Mouse (Mus musculus): ENCODE measurements around the gene Sept1. TPM values are rescaled to one million over a fixed set of nuclear protein-coding genes. Genes with fewer than 3 reads are reported as not detected.
"Not testable (repeated sequence)": the region's sequence is repeated elsewhere in the genome, so short reads cannot be mapped to it uniquely, and the experiment has no call there.

The Sept1 gene
- polyA plus RNA-seq, 1 experiment from 2014 or later, result 12.3 TPM

- Histone ChIP-seq H3K27me3 (replicated peaks; ENCODE audit: control insufficient read depth, insufficient read depth, low read length) (no peaks in the 10 kb centered on the region), H3K4me1 (ENCODE audit: control insufficient read depth, insufficient read depth, low read depth, low read length) (peaks cover 17% of the 10 kb centered on the region), H3K27ac (ENCODE audit: low read depth, low read length) (no peak overlapping the region), H3K4me2 (ENCODE audit: low read length) (no peak overlapping the region), H3K9me3 (ENCODE audit: control insufficient read depth, low read length) (no peaks in the 10 kb centered on the region), H3K9ac (ENCODE audit: low read depth, low read length) (no peak overlapping the region), H3K4me3 (ENCODE audit: low read length) (no peak overlapping the region), H3K36me3 (ENCODE audit: control insufficient read depth, insufficient read depth, low read length) (peaks cover 31% of the 10 kb centered on the region)
- over 99% methylated on average over 5 of the region's 5 CpGs for WGBS
- no peak for ATAC-seq
Measured at GRCm38 (mm10) chr7:127192989-127193388, 39.9 kb downstream of the Sept1 start.

DNA sequence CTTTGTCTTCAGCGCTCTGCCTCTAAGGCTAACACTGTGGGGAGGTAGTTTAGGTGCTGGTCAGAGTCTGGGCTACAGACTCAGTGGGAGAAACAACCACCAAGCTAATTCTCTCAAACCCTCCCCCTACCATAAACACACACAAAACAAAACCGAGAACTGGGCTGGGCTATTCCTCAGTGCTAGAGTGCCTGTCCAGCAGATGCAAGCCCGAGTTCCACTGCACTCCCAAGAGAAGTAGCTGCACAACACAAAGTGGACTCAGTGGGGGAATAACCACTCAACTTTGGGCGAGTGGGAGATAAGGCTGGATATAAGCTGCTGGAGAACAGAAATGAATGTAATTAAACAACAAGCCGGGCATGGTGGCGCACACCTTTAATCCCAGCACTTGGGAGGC is 42.3 kb downstream of the Sept1 start:
- Histone ChIP-seq H3K36me3 (ENCODE audit: control insufficient read depth, insufficient read depth, low read length) (peaks cover 21% of the 10 kb centered on the region; the same call in 1 of the 2 replicates), H3K9ac (ENCODE audit: low read depth, low read length) (no peak overlapping the region), H3K4me1 (ENCODE audit: control insufficient read depth, insufficient read depth, low read depth, low read length) (peaks cover 12% of the 10 kb centered on the region), H3K27me3 (replicated peaks; ENCODE audit: control insufficient read depth, insufficient read depth, low read length) (no peaks in the 10 kb centered on the region), H3K27ac (ENCODE audit: low read depth, low read length) (no peak overlapping the region), H3K4me3 (ENCODE audit: low read length) (no peak overlapping the region), H3K4me2 (ENCODE audit: low read length) (no peak overlapping the region), H3K9me3 (ENCODE audit: control insufficient read depth, low read length) (no peaks in the 10 kb centered on the region)
- 93% methylated on average over 6 of the region's 6 CpGs for WGBS
- ATAC-seq, result no peak

DNA sequence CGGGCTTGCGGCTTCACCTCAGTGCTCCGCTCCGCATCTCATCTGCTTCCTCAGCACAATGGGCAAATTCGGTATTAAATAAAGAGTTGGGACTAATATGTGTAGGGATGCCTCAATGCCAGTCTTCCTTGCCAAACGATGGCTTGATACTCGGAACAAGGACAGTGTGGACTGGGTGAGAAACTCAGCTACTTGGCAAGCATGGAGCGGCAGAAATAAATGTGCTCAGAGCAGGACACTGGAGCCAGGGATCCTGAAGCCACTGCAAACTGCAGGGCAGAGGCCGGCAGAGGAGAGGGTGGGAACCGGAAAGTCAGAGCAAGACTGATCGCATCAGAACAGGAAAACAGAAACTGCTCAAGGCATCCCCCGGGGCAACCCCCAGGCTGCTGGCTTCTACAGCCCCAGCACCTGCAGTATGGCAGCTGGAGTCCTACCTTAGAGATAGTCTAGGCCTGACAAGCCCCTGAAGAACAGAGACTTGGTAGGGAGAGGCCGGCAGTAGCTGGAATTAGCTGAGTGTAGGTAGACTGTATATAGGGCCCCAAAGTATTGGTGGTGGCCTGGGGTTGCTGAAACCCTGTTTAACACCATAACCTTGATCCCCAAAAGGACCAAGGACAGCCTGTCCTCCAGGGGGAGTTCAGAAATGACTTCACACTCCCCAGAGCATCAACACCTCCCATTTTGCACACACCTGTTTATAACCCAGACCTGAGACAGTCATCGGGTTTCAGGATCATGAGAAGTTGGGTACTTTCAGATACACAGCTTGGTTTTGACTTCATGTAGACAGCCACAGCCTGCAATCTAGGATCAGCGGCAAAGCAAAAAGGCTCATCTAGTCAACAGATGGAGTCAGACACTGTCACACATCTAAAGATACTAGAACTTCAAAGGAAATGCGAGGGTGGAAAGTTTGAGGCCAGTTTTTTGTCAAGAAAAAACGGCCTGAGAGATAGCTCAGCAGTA is 44.3 kb downstream of the Sept1 start:
- no peak overlapping the region for H3K27ac ChIP-seq (ENCODE audit: low read depth, low read length)
- H3K4me3 ChIP-seq (ENCODE audit: low read length), result no peak overlapping the region
- H3K4me2 ChIP-seq (ENCODE audit: low read length), result no peak overlapping the region
- no peaks in the 10 kb centered on the region for H3K9me3 ChIP-seq (ENCODE audit: control insufficient read depth, low read length)
- 86% methylated on average over 17 of the region's 17 CpGs for WGBS
- no peaks in the 10 kb centered on the region for H3K4me1 ChIP-seq (ENCODE audit: control insufficient read depth, insufficient read depth, low read depth, low read length)
- no peak for ATAC-seq
- no peak overlapping the region for H3K9ac ChIP-seq (ENCODE audit: low read depth, low read length)
- peaks cover 14% of the 10 kb centered on the region; the same call in 1 of the 2 replicates for H3K36me3 ChIP-seq (ENCODE audit: control insufficient read depth, insufficient read depth, low read length)
- no peaks in the 10 kb centered on the region for H3K27me3 ChIP-seq (replicated peaks; ENCODE audit: control insufficient read depth, insufficient read depth, low read length)

GRCm38 (mm10) chr7:127187351-127187750 is 45.6 kb downstream of the Sept1 start:
- Histone ChIP-seq H3K36me3 (ENCODE audit: control insufficient read depth, insufficient read depth, low read length) (peaks cover 6% of the 10 kb centered on the region; the same call in 1 of the 2 replicates), H3K9ac (ENCODE audit: low read depth, low read length) (no peak overlapping the region), H3K27ac (ENCODE audit: low read depth, low read length) (no peak overlapping the region), H3K27me3 (replicated peaks; ENCODE audit: control insufficient read depth, insufficient read depth, low read length) (no peaks in the 10 kb centered on the region), H3K9me3 (ENCODE audit: control insufficient read depth, low read length) (no peaks in the 10 kb centered on the region), H3K4me3 (ENCODE audit: low read length) (no peak overlapping the region), H3K4me1 (ENCODE audit: control insufficient read depth, insufficient read depth, low read depth, low read length) (no peaks in the 10 kb centered on the region), H3K4me2 (ENCODE audit: low read length) (no peak overlapping the region)
- no peak for ATAC-seq
- 80% methylated on average over 9 of the region's 10 CpGs for WGBS

DNA sequence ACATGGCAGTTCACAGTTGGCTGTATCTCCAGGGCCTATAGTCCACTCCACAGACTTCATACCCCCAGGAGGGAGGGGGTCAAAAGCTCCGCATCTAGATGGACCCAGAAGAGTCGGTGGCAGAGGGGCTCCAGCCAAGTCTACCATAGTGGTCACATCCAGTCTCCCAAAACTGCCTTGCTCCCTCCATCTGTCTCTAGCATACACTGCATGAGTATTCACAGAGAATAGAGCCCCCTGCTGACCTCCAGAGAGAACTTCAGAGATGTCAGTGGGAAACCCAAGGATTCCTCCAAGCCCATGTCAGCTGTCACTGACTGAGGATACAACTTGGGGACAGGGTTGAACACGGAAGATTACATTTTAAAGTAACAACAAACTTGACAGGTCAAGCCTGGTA is 47.3 kb downstream of the Sept1 start:
- H3K9me3 ChIP-seq (ENCODE audit: control insufficient read depth, low read length), result no peaks in the 10 kb centered on the region
- H3K36me3 ChIP-seq (ENCODE audit: control insufficient read depth, insufficient read depth, low read length), result no peaks in the 10 kb centered on the region
- H3K27me3 ChIP-seq (replicated peaks; ENCODE audit: control insufficient read depth, insufficient read depth, low read length), result no peaks in the 10 kb centered on the region
- H3K4me1 ChIP-seq (ENCODE audit: control insufficient read depth, insufficient read depth, low read depth, low read length), result no peaks in the 10 kb centered on the region
- H3K4me3 ChIP-seq (ENCODE audit: low read length), result no peak overlapping the region
- H3K9ac ChIP-seq (ENCODE audit: low read depth, low read length), result no peak overlapping the region
- ATAC-seq, result no peak
- no peak overlapping the region for H3K27ac ChIP-seq (ENCODE audit: low read depth, low read length)
- WGBS, result 75% methylated on average over 3 of the region's 3 CpGs
- no peak overlapping the region for H3K4me2 ChIP-seq (ENCODE audit: low read length)

DNA sequence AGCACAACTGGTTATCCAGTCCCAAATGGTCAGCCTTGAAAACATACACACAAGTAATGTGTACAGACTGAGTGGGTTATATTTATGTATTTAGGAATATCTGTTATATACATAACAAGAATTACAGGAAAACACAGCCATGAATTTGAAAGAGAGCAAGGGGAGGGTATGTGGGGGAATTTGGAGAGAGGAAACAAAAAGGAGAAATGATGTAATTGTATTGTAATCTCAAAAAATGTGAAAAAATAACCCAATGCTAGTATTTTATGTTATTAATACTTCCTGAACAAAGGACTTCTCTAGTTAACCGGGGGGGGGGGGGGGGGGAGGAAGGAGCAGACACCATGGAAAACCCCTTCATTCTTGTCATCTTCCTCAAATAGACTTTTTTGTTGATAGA is 48.2 kb downstream of the Sept1 start:
- H3K36me3 ChIP-seq (ENCODE audit: control insufficient read depth, insufficient read depth, low read length), result no peaks in the 10 kb centered on the region
- H3K4me1 ChIP-seq (ENCODE audit: control insufficient read depth, insufficient read depth, low read depth, low read length), result no peaks in the 10 kb centered on the region
- H3K4me2 ChIP-seq (ENCODE audit: low read length), result no peak overlapping the region
- ATAC-seq, result no peak
- H3K27ac ChIP-seq (ENCODE audit: low read depth, low read length), result no peak overlapping the region
- no peaks in the 10 kb centered on the region for H3K27me3 ChIP-seq (replicated peaks; ENCODE audit: control insufficient read depth, insufficient read depth, low read length)
- 75% methylated on average over 1 of the region's 1 CpGs for WGBS
- H3K9ac ChIP-seq (ENCODE audit: low read depth, low read length), result no peak overlapping the region
- H3K4me3 ChIP-seq (ENCODE audit: low read length), result no peak overlapping the region
- H3K9me3 ChIP-seq (ENCODE audit: control insufficient read depth, low read length), result no peaks in the 10 kb centered on the region

DNA sequence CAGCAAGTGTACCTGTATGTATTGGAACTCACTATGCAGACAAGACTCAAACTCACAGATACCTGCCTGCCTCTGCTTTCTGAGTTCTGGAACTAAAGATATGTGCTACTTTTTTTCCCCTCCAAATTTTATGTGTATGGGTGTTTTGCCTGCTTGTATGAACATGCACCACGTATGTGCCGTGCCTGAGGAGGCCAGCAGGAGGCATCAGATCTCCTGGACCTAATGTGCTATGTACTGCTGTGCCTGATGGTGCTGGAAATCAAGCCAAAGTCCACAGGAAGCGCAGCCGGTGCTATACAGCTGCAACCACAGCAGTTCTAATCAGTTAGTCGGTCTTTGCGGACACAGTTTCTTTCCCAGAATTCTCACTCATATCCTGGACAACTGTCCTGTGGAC is 49.1 kb downstream of the Sept1 start:
- Histone ChIP-seq H3K4me2 (ENCODE audit: low read length) (no peak overlapping the region), H3K4me3 (ENCODE audit: low read length) (no peak overlapping the region), H3K36me3 (ENCODE audit: control insufficient read depth, insufficient read depth, low read length) (no peaks in the 10 kb centered on the region), H3K27ac (ENCODE audit: low read depth, low read length) (no peak overlapping the region), H3K9me3 (ENCODE audit: control insufficient read depth, low read length) (no peaks in the 10 kb centered on the region), H3K27me3 (replicated peaks; ENCODE audit: control insufficient read depth, insufficient read depth, low read length) (no peaks in the 10 kb centered on the region), H3K4me1 (ENCODE audit: control insufficient read depth, insufficient read depth, low read depth, low read length) (no peaks in the 10 kb centered on the region), H3K9ac (ENCODE audit: low read depth, low read length) (no peak overlapping the region)
- 85% methylated on average over 6 of the region's 6 CpGs for WGBS
- no peak for ATAC-seq

GRCm38 (mm10) chr7:127183345-127183744 is 49.6 kb downstream of the Sept1 start:
- no peaks in the 10 kb centered on the region for H3K9me3 ChIP-seq (ENCODE audit: control insufficient read depth, low read length)
- WGBS, result 83% methylated on average over 8 of the region's 8 CpGs
- no peak overlapping the region for H3K9ac ChIP-seq (ENCODE audit: low read depth, low read length)
- no peak overlapping the region for H3K4me2 ChIP-seq (ENCODE audit: low read length)
- H3K27ac ChIP-seq (ENCODE audit: low read depth, low read length), result no peak overlapping the region
- H3K4me3 ChIP-seq (ENCODE audit: low read length), result no peak overlapping the region
- no peaks in the 10 kb centered on the region for H3K4me1 ChIP-seq (ENCODE audit: control insufficient read depth, insufficient read depth, low read depth, low read length)
- no peaks in the 10 kb centered on the region for H3K27me3 ChIP-seq (replicated peaks; ENCODE audit: control insufficient read depth, insufficient read depth, low read length)
- no peaks in the 10 kb centered on the region for H3K36me3 ChIP-seq (ENCODE audit: control insufficient read depth, insufficient read depth, low read length)
- no peak for ATAC-seq

DNA sequence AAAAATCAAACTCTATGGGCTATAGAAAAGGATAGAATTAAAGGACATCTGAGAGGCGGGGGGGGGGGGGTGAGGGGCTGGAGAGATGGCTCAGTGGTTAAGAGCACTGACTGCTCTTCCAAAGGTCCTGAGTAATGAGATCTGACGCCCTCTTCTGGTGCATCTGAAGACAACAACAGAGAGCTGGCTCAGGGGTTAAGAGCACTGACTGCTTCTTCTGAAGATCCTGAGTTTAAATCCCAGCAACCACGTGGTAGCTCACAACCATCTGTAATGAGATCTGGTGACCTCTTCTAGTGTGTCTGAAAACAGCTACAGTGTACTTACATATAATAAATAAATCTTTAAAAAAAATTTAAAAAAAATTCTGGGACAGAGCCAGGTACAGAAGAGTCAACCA is 51.2 kb downstream of the Sept1 start:
- H3K27ac ChIP-seq (ENCODE audit: low read depth, low read length); ATAC-seq; H3K36me3 ChIP-seq (ENCODE audit: control insufficient read depth, insufficient read depth, low read length); H3K4me1 ChIP-seq (ENCODE audit: control insufficient read depth, insufficient read depth, low read depth, low read length); H3K9ac ChIP-seq (ENCODE audit: low read depth, low read length); H3K27me3 ChIP-seq (replicated peaks; ENCODE audit: control insufficient read depth, insufficient read depth, low read length); H3K4me2 ChIP-seq (ENCODE audit: low read length); H3K4me3 ChIP-seq (ENCODE audit: low read length); H3K9me3 ChIP-seq (ENCODE audit: control insufficient read depth, low read length): not testable (repeated sequence)
- 44% methylated on average over 3 of the region's 3 CpGs for WGBS

Data from hindbrain, embryonic 16.5 days (tissue).